Mouse (Mus musculus) heart, postnatal 0 days (tissue): ENCODE measurements at regions not wholly inside any gene's neighbourhood (a gene's known extent, or its start where the extent isn't known, plus 50 kb on each side); places are given as distances from the start of the nearest gene placed in this dataset.

Experiments used
- CTCF ChIP-seq: IDR thresholded peaks from 2 replicates; pipeline ENCODE4 v1.5.1; 2016; ENCODE audit warnings: antibody characterized with exemption, control low read depth, low read depth
- EP300 ChIP-seq: IDR thresholded peaks from 2 replicates; pipeline ENCODE4 v1.6.1; 2016; ENCODE audit warnings: antibody characterized with exemption, low read depth

- TF ChIP-seq CTCF (no peak), EP300 (no peak)
Measured at GRCm38 (mm10) chr10:25723966-25724365, 187.9 kb upstream of the Smlr1 start.
